Mouse (Mus musculus): ENCODE data around the gene Fnbp1.

The Fnbp1 gene

DNA sequence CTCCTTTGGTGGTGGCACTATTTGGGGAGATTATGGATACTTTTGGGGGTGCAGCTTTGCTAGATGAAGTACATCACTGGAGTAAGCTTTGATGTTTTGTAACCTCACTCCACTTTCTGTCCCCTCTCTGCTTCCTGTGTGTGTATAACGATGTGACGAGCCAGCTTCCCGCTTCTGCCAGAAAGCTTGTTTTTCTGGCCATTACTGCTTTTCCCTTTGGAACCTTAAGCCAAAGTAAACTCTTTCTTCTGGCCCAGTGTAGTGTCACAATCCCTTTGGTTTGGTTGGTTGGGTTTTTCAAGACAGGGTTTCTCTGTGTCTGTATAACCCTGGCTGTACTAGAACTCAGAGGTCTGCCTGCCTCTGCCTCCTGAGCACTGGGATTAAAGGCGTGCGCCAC, 19.0 kb downstream of the Fnbp1 start:
- no peak for DNase-seq

DNA sequence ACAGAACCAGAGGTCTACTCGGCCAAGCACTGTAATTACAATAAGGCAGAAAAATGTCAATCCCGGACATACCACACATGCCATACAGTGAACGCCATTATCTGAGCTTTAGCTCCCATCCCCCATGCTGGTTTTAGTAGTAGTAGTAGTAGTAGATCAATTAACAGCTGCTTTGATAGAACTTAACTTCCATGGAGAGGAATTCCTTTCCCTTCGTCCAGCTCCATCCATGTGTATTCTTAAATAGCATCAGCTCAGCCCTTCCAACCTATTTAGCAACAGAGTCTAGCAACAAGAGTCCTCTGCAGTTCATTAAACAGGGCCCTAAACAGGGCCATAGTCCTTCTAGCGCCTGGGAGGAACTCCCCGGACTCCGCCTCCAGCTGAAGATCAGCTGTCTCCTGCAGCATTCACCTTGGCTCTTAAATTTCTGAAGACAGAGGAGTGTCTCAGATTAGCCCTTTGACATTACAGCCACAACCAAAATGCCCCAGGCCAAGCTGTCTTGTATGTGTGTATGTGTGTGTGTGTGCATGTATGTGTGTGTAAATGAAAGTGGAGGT, 20.6 kb downstream of the Fnbp1 start:
- DNase-seq: peak; percentile 50

DNA sequence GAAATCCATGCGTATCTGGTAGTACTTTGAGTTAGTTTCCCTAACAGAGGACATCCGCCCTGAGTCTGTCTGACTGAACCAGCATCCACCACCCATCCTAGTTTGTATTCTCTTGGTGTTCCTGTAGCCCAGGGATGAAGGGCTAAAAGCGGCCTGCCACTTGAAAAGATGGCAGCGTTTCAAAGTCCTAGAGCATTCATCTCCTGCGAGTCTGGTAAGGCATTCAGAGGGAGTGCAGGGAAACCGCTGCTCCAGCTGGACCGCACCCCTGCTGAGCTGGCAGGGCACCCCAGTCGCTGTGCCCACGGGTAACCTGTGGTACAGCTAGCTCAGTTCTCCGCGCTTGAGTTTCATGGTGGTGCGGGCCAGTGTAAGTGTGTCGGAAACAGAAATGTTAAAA, 22.0 kb downstream of the Fnbp1 start:
- no peak for DNase-seq

DNA sequence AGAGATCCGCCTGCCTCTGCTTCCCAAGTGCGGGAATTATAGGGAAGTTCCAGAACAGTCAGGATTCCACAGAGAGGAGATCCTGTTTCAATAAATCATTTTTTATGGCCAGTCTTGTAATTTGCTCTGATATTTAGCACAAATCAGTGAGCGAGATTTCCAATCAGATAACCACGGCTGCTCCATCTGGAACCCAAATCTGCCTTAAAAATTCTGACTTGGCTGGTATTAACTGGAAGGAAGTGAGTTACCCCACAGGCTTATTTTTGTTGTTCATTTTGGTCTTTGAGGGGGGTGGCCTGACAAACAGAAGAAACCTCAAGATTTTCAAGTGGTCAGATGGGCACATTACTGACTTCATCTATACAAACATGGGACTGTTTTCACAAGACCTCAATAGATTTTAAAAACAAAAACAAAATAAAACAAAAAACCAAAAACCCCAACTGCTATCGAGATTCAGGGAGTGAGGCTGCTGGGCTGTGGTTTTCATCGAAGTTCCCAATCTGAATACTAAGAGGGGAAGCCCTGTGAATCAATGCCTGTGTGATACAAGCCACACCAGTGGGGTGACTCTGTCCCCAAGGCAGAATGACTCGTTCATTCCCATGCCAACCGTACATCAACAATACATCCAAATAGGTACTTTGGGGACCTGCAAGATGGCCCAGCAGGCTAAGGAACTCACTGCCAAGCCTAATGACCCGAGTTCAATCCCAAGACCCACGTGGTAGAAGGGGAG, 23.0 kb downstream of the Fnbp1 start:
- no peak for DNase-seq

DNA sequence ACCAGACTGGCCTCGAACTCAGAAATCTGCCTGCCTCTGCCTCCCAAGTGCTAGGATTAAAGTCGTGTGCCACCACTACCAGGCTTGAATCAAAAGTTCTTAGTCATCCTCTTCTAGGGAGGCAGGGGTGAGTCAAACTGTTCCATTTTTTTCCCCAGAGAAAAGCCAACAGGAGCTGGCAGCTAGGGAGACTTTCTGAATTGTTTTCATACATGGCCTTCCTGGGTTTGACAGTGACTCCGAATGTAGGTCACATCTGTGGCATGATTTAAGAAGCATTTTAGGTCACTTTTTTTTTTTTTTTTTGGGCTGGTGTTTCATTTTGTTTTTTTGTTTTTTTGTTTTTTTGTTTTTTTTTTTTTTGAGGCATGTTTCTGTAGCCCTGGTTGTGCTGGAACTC, 23.6 kb downstream of the Fnbp1 start:
- no peak for DNase-seq

DNA sequence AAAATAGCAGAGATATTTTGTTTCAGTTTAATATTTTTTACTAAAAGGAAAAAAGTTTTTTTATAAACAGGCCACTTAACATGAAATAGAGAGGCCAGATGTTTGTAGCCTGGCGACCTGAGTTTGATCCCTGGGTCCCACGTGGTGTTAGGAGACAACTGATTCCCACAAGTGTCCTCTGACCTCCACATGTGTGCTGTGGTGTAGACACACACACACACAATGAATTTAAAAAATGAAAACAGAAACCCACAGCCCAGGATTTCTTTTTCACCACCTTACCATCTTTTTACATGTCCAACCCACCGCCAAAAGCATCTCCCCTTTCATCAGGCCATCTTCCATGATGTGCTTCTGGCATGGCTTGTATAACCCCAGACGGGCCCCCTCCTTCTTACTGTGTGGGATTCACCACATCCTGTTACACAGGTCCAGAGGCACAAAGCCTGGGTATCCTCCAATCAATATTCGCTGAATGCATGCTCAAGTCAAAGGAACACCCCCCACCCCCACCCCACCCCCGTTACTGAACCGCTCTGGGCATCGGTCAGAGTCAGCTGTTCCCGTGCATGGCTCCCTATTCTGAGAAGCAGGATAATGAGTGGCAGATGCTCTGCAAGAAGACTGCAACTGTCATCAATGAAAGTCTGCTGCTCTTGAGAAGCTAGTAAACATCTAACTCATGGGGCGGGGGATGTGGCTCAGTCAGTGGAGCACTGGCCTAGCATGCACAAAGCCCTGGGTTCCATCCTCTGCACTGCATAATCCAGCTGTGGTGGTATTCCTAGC, 25.7 kb downstream of the Fnbp1 start:
- no peak for DNase-seq

DNA sequence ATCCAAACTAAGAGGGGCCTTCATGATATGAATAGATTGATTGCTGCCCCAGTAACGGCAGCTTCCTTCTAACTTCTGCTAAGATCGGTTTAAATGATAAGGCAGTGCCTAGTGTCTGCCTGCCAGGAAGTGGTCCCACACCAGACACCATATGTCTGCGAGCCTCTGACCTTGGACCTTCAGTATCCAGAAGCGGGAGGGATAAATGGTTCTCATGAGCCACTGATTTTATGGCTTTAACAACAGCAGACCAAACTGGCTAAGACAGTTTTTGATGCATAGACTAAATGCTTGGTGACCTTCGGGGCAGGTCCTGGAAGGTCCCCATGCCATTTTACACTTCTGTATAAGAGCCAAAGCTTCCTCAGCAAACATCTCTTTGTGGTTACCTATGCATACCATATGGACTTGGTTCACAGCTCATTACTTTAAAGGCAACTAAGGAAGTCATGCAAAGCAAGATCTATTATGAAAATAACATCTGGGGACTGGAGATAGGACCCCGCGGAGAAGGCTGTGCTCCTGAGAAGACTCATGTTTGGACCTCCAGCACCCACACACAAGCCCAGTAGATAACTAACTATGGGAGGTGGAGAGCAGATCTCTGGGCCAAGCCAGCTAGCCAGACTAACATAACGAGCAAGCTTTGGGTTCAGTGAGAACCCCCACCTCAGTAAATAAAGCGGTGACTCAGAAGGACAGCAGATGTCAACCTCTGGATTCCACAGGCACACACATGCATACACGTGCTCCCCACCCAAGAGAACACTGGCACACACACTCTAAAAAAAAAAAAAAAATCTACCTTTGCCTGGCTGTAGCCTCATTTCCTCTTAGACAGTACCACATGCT, 26.5 kb downstream of the Fnbp1 start:
- DNase-seq: no peak

DNA sequence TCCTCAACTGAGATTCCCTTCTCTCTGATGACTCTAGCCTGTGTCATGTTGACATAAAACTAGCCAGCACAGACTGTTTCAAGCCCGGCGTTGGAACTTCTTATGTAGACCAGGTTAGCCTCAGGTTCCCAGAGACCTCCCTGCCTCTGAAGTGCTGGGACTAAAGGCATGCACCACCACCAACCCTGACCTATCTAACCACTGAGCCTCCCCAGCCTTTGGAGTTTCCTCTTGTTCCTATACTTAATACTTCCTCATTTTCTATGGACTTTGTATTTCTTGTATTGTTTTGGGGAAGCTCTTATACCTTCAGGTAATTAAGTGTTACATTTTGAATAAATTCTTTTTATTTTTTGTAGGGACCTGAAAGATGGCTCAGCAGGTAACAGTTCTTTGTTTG, 27.6 kb downstream of the Fnbp1 start:
- DNase-seq: no peak

DNA sequence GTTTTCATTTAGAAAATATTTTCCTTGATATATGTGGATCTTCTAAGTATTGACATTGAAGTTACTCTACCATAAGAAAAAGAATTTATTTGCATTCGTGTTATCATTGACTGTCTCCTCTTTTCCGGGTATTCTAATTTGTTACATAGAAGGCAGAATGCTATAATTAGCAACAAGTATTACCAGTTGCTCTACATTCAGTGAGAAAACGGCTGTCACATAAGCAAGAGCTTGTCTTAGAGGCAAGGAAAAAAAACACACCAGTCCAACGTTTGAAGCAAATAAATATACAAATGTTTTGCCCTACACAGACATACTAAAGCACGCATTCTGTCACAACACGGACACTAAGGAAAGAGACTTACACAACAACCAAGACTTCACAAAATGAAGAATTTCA, 30.1 kb downstream of the Fnbp1 start:
- no peak for DNase-seq

DNA sequence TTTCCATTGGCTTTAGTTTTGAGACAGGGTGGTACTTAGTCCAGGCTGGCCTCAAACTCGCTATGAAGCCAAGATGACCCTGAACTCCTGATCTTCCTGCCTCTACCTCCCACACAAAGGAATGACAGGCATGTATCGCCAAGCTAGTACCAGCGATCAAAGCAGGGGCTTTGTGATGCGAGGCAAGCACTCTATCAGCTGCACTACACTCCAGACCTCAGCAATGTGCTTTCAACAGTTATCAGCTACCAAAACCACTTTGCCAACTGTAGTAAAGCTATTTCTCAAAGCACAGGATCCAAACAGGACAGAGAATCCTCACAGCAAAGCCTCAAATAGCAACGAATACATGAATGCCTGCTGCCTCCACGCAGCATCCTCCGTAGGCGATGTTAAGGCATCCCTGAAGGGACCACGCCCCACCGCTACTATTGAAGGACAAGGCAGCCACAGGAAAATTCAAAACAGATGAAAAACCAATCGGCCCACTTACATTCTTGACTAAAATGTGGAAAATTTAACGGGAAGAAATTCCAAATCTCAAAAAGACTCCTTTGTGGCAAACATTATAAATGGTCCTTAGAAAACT, 31.8 kb downstream of the Fnbp1 start:
- DNase-seq: no peak

DNA sequence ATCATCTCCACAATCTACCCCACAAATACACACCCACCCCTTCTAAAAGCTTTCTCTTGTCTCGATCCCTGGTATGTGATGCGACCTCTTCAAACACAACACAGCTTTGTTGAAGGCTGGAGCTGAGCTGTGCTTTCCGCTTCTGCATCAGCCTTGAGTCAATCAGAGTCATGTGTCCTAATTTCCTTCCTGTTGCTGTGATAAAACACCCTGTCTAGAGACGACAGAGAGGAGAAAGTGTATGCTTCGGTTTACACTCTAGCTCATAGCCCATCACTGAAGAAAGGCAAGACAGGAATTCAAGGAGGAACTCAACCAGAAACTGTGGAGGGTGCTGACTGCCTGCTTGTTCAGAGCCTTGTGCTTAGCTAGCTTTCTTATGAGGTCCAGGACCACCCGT, 33.6 kb downstream of the Fnbp1 start:
- no peak for DNase-seq

DNA sequence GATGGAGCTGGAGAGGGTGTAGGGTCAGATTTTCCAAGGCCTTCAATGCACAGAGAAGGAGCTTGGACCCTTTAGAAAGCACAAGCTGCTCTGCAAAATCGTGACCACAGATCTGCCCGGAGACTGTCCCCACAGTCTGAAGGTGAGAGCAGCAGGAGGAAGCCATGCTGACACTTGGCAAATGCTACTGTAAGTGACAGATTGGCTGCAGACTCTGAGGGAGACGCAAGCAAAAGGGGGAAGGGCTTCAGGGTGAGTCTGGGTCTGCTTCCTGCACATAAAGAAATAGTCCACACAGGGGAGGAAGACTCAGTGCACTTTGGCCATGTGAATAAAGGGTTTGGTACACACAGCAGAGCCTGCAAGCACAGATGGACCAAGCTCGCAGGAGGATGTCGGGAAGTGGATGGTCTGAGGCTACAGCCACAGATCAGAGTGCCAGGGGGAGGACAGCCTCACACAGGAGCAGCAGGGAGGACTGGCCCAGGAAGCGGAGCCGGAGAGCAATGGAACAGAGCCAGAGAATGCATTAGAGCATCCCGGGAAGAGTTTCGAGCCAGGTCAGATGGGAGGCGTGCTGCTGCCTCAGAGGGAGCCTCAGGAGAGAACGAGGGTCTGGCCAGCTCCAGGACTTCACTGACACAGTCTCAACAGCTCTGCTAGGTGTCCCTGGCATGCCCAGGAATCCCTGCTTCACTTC, 35.0 kb downstream of the Fnbp1 start:
- peak; percentile 68 for DNase-seq

DNA sequence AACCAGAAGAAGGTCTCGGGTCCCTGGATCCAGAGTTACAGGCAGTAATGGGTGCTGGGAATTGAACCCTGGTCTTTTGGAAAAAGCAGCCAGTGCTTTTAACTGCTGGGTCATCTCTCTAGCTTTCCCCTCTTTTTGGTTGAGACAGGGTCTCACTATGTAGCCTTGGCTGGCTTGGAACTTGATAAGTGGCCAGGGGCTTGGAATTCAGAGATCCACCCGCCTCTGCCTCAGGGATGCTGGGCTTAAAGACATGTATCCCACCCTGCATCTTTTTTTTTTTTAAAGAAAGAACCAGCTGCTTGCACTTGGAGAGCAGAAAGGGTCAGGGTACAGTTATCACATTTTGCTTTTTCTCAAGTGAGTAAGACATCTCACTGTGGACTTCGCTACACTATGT, 35.8 kb downstream of the Fnbp1 start:
- no peak for DNase-seq

DNA sequence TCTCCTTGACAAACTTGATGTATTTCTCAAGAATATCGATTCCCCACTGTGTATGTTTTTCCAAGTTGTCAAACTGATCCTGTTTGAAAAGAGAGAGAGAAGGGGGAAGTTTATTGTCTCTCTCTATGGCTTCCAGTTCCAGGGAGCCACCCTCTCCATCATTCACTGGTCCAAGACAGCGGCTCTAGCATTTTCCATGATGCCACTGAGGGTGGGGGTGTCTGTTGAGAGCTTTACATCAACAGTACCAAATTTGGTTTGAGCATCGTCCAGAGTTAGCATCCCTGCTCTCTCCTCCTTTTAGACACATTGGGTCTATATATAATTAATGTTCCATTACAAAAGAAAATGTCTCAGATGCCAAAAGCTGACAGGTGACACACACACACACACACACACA, 36.5 kb downstream of the Fnbp1 start:
- DNase-seq: no peak

DNA sequence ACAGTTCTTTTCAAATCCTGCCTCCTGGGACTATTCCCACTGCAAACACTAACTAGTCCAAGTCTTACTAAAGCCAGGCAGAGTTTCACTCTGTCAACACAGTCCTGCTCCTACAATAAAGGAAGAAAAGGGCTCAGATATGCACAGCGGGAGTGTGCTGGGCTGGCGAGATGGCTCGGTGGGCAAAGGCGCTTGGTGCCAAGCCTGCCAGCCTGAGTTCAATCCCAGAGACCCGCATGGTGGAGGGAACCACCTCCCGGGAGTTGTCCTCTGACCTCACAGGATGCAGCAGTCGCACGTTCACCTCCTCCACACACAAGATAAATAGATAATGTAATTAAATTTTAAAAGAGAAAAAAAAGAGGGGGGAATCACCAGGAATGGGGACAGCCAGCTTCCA, 38.5 kb downstream of the Fnbp1 start:
- DNase-seq: no peak

DNA sequence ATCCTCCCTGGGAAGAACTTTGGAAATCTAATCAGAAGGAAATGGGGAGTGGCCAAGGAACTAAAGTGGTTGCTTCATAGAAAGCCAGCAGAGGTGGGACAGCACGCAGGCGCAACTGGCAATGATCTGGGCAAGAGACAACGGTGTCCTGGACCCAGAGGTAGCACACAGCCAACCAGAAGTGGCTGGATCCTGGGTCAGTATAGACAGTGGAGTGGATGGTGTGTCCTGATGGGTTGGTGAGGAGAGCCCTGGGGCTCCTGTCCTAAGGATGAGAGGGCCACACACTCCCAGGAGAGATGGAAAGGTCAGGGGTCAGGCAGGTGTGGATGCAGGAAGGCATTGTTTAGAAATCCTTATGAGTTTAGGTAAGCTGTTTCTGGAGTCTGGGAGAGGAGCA, 40.5 kb downstream of the Fnbp1 start:
- no peak for DNase-seq

DNA sequence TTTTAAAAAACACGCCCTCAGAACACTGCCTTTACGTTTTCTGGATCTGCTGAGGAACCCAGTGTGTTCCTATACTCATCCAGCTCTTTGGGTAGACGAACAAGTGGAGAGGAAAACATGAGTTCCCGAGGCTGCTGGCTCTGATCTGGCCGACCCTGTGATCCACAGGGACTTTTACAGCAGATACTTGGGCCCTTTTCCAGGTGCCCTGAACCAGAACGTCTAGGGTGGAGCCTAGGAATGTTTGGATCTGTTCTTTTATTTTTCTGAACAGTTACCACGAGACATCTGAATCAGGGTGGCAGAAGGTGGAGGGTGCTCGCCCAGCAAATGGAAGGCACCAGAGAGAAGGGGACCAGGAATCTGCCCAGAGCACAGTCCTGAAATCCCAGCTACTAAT, 42.7 kb downstream of the Fnbp1 start:
- DNase-seq: peak; percentile 86

DNA sequence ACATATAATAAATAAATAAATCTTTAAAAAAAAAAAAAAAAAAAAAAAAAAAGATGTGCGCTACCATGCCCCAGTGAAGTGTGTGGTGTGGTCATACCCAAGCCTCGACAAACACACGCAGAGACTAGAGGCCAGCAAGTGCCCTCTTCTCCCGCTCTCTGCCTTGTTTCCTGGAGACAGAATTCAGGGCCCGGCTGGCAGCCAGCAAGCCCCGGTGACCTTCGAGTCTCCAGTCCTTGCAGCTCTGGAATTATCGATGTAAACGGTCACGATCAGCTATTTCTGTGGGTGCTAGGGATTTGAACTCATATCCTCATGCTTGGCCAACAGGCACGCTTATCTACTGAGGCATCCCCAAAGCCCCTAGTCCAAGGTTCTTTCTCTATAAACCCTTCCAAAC, 43.2 kb downstream of the Fnbp1 start:
- DNase-seq: peak; percentile 50

DNA sequence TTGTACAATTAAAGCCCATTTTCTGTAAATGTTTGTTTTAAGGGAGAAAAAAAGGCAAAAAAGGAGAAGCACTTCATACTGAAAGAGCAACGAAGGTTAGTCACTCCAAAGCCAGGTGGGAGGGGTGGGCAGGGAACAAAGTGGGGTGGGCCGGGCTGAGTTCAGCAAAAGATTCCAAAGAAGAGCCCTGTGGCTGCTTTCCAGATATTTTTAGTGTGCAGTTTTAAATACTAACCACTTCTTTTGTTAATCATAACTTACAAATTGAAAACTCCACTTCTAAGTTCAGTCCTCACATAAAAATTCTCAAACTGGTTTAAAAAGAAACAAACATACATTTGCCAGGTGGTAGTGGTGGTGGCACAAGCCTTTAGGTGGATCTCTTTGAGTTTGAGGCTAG, 44.5 kb downstream of the Fnbp1 start:
- no peak for DNase-seq

DNA sequence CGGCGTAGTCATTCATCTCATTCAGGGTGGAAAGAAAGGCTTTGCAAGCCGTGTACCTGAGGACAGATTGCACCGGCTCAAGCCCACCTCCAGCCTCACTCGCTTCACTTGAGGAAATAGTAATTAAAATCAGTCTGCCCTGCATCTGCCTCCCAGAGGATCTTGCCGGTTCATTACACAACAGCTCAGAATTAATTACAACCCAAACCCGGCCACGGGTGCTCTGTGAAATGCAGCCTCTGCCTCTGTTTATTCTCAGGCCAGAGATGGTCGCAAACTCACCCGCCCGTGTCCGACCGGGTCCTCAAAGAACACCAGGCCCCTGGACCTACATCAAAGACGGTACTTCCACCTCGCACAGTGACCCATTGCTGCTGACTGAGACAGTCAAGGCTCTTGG, 45.7 kb downstream of the Fnbp1 start:
- DNase-seq: peak; percentile 49

DNA sequence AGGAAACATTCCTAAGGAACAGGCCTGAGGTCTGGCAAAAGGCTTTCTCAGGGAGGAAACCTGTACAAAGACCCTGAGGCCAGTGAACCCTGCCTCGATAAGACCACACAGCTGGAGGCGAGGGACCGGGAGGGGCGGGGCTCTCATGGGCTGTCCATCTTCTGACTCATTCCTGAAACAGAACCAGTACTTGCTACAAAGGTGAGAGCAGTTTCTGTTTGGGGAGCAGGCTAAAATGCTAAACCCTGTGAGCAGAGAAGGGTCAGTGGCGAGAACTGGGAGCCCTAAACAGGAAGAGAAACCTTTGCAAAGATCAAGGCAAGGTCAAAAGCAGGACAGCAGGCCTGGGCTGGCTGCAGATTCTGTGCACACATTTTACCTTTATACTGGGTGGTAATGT, 47.2 kb downstream of the Fnbp1 start:
- DNase-seq: peak; percentile 45

DNA sequence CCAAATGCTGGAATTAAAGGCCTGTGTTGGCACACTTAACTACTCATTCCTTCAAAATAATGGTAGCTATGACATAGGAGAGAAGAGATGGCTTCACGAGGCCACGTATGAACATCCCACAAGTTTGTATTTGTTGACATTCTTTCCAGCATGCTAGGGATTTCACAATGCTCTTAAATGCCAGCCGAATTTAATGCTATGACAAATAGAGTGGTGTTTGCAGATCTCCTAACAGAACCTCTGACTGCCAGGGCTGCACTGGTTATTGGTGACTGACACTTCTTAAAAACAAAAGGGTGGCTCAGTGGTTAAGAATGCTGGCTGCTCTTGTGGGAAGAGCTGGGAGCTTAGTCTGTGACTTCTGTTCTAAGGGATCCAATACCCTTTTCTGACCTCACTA, 48.9 kb downstream of the Fnbp1 start:
- DNase-seq: no peak

Measured in kidney, postnatal 14 days (tissue).